8 mouse cellular contexts compared by ENCODE assay signal in the genomic region with DNA sequence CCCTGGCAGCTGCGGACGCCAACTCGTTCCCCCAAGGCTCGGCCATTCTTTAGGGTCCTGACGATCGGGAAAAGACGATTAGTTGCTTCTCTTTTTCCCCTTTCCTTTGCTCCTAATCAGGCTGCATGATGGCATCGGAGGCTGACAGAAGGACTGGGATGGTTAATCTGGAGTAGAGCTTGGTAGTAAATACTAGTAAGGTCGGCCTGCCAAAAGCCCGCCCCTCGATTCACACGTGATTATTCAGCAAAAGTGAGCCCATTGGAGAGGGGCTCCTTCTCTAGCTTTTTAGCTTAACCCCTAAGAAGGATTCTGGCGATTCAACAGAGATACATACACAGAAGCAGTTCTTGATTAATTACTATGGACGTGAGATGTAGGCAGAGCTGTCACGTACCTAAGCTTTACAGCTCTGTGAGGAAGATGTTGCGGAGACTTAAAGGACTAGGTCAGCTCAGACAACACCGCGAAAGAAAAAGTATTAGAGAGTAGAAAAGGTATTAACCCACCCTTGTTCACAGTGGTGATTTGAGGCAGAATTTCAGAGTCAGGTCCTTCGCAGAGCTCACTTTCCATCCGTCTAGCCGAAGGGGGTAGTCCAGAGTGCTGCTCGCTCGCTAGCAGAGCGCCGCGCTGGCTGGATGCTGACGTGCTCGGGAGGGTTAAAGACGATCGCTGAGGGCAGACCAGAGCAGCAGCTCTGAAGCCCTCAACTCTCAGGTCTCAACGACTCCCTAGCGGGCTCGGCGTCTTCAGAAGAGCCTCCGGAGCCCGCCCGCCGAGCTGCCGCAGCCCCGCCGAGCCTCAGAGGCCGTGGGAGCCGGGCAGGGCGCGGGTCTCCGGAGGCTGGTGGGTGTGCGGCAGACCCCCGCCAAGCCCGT. TPM values are rescaled to one million over a fixed set of nuclear protein-coding genes. Genes with fewer than 3 reads are reported as not detected.
DNase-seq lines count a peak whose midpoint lies in the region; ATAC-seq and TF ChIP-seq lines count a peak whose summit lies in the region.

No protein-coding gene starts in this region.

- peak; percentile 64 for ATAC-seq in hindbrain, embryonic 15.5 days (ENCODE audit: low FRiP score, low read depth)
- peak; percentile 12; the same call in 1 of the 2 replicates for ATAC-seq in limb, embryonic 11.5 days (ENCODE audit: insufficient number of reproducible peaks, low FRiP score, low TSS enrichment, low read depth)
- peak; percentile 58 for ATAC-seq in midbrain, embryonic 12.5 days (ENCODE audit: low FRiP score, low read depth)

- WGBS in hindbrain, embryonic 15.5 days: under 1% methylated on average over 46 of the region's 49 CpGs
- 1% methylated on average over 49 of the region's 49 CpGs for WGBS in limb, embryonic 11.5 days
- under 1% methylated on average over 49 of the region's 49 CpGs for WGBS in midbrain, embryonic 12.5 days
- WGBS in spleen, adult 2 months: under 1% methylated on average over 47 of the region's 49 CpGs

- TF ChIP-seq CTCF in left cerebral cortex, adult 2 months (IDR thresholded peaks at IDR 0.05): no peak
- no peak for TF ChIP-seq CTCF in gastrocnemius, adult 2 months (IDR thresholded peaks at IDR 0.05)
- no peak for TF ChIP-seq CTCF in spleen, adult 2 months (IDR thresholded peaks at IDR 0.05; ENCODE audit: extremely low read depth, insufficient read depth, insufficient read length, insufficient replicate concordance)

- H3K4me1 ChIP-seq in hindbrain, embryonic 15.5 days (replicated peaks): peaks cover 24% of the 10 kb centered on the region
- H3K4me1 ChIP-seq in limb, embryonic 11.5 days (ENCODE audit: control insufficient read depth, insufficient read depth, low read length): no peaks in the 10 kb centered on the region
- H3K4me1 ChIP-seq in midbrain, embryonic 12.5 days: peaks cover 23% of the 10 kb centered on the region
- H3K4me1 ChIP-seq in spleen, adult 2 months (ENCODE audit: control insufficient read depth, insufficient read depth, insufficient read length): no peaks in the 10 kb centered on the region; the same call in 1 of the 2 replicates

- peaks cover 35% of the 10 kb centered on the region for H3K27me3 ChIP-seq in hindbrain, embryonic 15.5 days
- peaks cover 34% of the 10 kb centered on the region for H3K27me3 ChIP-seq in limb, embryonic 11.5 days (ENCODE audit: control insufficient read depth, insufficient read depth, low read length)
- peaks cover 43% of the 10 kb centered on the region for H3K27me3 ChIP-seq in midbrain, embryonic 12.5 days
- no peaks in the 10 kb centered on the region for H3K27me3 ChIP-seq in spleen, adult 2 months (ENCODE audit: control insufficient read depth, insufficient read depth, low read length)

- DNase-seq in left cerebral cortex, adult 2 months (ENCODE audit: extremely low spot score in 1 of 2, low spot score in 2 of 2): no peak
- no peak for DNase-seq in left cerebral cortex, adult 11 months (ENCODE audit: low spot score)
- peak; percentile 90 to 91 for DNase-seq in cerebellum, postnatal 10 days
- DNase-seq in gastrocnemius, adult 2 months: peak; percentile 81
- DNase-seq in limb, embryonic 11.5 days (ENCODE audit: low spot score): peak; percentile 70
- peak in 1 of 2 experiments; percentile 43 for DNase-seq in spleen, adult 2 months (ENCODE audit: low read depth in 1 of 2, low spot score in 2 of 2)

- no peaks in the 10 kb centered on the region for H3K9me3 ChIP-seq in hindbrain, embryonic 15.5 days
- no peaks in the 10 kb centered on the region for H3K9me3 ChIP-seq in limb, embryonic 11.5 days (ENCODE audit: control insufficient read depth, low read length)
- no peaks in the 10 kb centered on the region for H3K9me3 ChIP-seq in midbrain, embryonic 12.5 days

- H3K4me2 ChIP-seq in hindbrain, embryonic 15.5 days: peak overlapping the region; percentile 76
- H3K4me2 ChIP-seq in limb, embryonic 11.5 days (ENCODE audit: low read depth, severe bottlenecking): peak overlapping the region; percentile 96
- peak overlapping the region; percentile 88 for H3K4me2 ChIP-seq in midbrain, embryonic 12.5 days (replicated peaks)

- peak overlapping the region; percentile 59; the same call in 1 of the 2 replicates for H3K27ac ChIP-seq in left cerebral cortex, adult 2 months
- peak overlapping the region; percentile 100 for H3K27ac ChIP-seq in gastrocnemius, adult 2 months
- no peak overlapping the region for H3K27ac ChIP-seq in hindbrain, embryonic 15.5 days (replicated peaks)
- no peak overlapping the region for H3K27ac ChIP-seq in limb, embryonic 11.5 days (replicated peaks; ENCODE audit: low read depth, low read length)
- no peak overlapping the region for H3K27ac ChIP-seq in midbrain, embryonic 12.5 days (replicated peaks)
- peak overlapping the region; percentile 61 for H3K27ac ChIP-seq in spleen, adult 2 months (ENCODE audit: insufficient read depth, low read length)

- H3K4me3 ChIP-seq in left cerebral cortex, adult 2 months: peak overlapping the region; percentile 76
- H3K4me3 ChIP-seq in gastrocnemius, adult 2 months: peak overlapping the region; percentile 97
- peak overlapping the region; percentile 49 for H3K4me3 ChIP-seq in hindbrain, embryonic 15.5 days
- H3K4me3 ChIP-seq in limb, embryonic 11.5 days (ENCODE audit: low read depth, low read length): peak overlapping the region; percentile 57
- H3K4me3 ChIP-seq in midbrain, embryonic 12.5 days: peak overlapping the region; percentile 69
- H3K4me3 ChIP-seq in spleen, adult 2 months (ENCODE audit: extremely low read depth, insufficient read depth, insufficient read length): peak overlapping the region; percentile 74

- H3K36me3 ChIP-seq in hindbrain, embryonic 15.5 days: no peaks in the 10 kb centered on the region
- no peaks in the 10 kb centered on the region for H3K36me3 ChIP-seq in limb, embryonic 11.5 days (ENCODE audit: control insufficient read depth, insufficient read depth, low read length)
- H3K36me3 ChIP-seq in midbrain, embryonic 12.5 days: no peaks in the 10 kb centered on the region
- H3K36me3 ChIP-seq in spleen, adult 2 months (ENCODE audit: control insufficient read depth, insufficient read depth, low read length): no peaks in the 10 kb centered on the region

- H3K9ac ChIP-seq in hindbrain, embryonic 15.5 days: peak overlapping the region; percentile 38
- peak overlapping the region; percentile 92 for H3K9ac ChIP-seq in limb, embryonic 11.5 days (ENCODE audit: low read length)
- H3K9ac ChIP-seq in midbrain, embryonic 12.5 days (replicated peaks): peak overlapping the region; percentile 86

- no peak; the same call in 1 of the 2 replicates for TF ChIP-seq POLR2A in spleen, adult 2 months (IDR thresholded peaks at IDR 0.05; ENCODE audit: low read depth, low read length)

- intact Hi-C loops in left cerebral cortex, adult 2 months (cut with DNase I): loop anchor here (2.0 kb wide), 1 partner anchor 315 kb away; no protein-coding TSS in a partner anchor
- intact Hi-C loops in gastrocnemius, adult 2 months (cut with DNase I): loop anchor here (5.0 kb wide), 1 partner anchor 188 kb away; no protein-coding TSS in a partner anchor

RNA-seq across cellular contexts. Expression of a gene that starts 1.6 kb away (rescaled TPM):
- total RNA-seq in left cerebral cortex, adult 2 months (2021): 1 to 10 TPM; 3.4 to 4.5 TPM
- 10 to 100 TPM in 1 of 2 experiments, 1 to 10 TPM in 1; 8.2 to 14.0 TPM for total RNA-seq in gastrocnemius, adult 2 months (2021)
- 3.9 and 4.7 TPM in 2 replicates for polyA plus RNA-seq in hindbrain, embryonic 15.5 days (2015; fragmentation: Nextera tagmentation; extraction: Ambion mirVana)
- 1.4 and 2.0 TPM in 2 replicates for polyA plus RNA-seq in limb, embryonic 11.5 days (2014; fragmentation: Nextera tagmentation; extraction: Ambion mirVana)
- polyA plus RNA-seq in midbrain, embryonic 12.5 days (2016; fragmentation: Nextera tagmentation; extraction: Ambion mirVana): 12.0 and 12.4 TPM in 2 replicates
- polyA plus RNA-seq in spleen, adult 2 months (2012; rRNA removed): 6.2 and 10.4 TPM in 2 replicates

RNA-seq across cellular contexts. Expression of a gene that starts 11.0 kb away (rescaled TPM):
- total RNA-seq in left cerebral cortex, adult 2 months (2021): 10 to 100 TPM; 24.0 to 24.3 TPM
- 10 to 100 TPM; 40.7 to 45.6 TPM for total RNA-seq in gastrocnemius, adult 2 months (2021)
- 30.2 and 31.8 TPM in 2 replicates for polyA plus RNA-seq in hindbrain, embryonic 15.5 days (2015; fragmentation: Nextera tagmentation; extraction: Ambion mirVana)
- 33.9 and 34.6 TPM in 2 replicates for polyA plus RNA-seq in limb, embryonic 11.5 days (2014; fragmentation: Nextera tagmentation; extraction: Ambion mirVana)
- 43.4 and 46.6 TPM in 2 replicates for polyA plus RNA-seq in midbrain, embryonic 12.5 days (2016; fragmentation: Nextera tagmentation; extraction: Ambion mirVana)
- 3.5 and 5.3 TPM in 2 replicates for polyA plus RNA-seq in spleen, adult 2 months (2012; rRNA removed)

Comparison
In these comparisons a context has a peak if more than half of its experiments do, and no peak if none do; other contexts are left out.
1. DNase-seq: peak in cerebellum, postnatal 10 days (2 of 2), gastrocnemius, adult 2 months (single experiment) and limb, embryonic 11.5 days (single experiment); none in left cerebral cortex, adult 2 months (0 of 2) and left cerebral cortex, adult 11 months (single experiment).
2. H3K27ac ChIP-seq: peak in left cerebral cortex, adult 2 months (single experiment), gastrocnemius, adult 2 months (single experiment) and spleen, adult 2 months (single experiment); none in hindbrain, embryonic 15.5 days (single experiment), limb, embryonic 11.5 days (single experiment) and midbrain, embryonic 12.5 days (single experiment).
3. ATAC-seq: peak in every context shown above with its lines; median percentile 64 in hindbrain, embryonic 15.5 days; 58 in midbrain, embryonic 12.5 days; 12 in limb, embryonic 11.5 days.
4. H3K9ac ChIP-seq: peak in every context shown above with its lines; median percentile 92 in limb, embryonic 11.5 days; 86 in midbrain, embryonic 12.5 days; 38 in hindbrain, embryonic 15.5 days.
5. Peak in every context shown above with its lines, with median percentiles within 50 percentile points of each other: H3K4me3 ChIP-seq and H3K4me2 ChIP-seq.